Mouse (Mus musculus) Patski (cell line): Measurements from ENCODE around the gene Slco3a1. TPM values are rescaled to one million over a fixed set of nuclear protein-coding genes. Genes with fewer than 3 reads are reported as not detected.

Source experiments
- ATAC-seq: fragments of 100-300 bp; one replicate; pipeline ENCODE4 v1.8.0; 2021
- CTCF ChIA-PET: fragments of 350-600 bp; sonication (Branson Sonifier 250); formaldehyde crosslinking; loops from one replicate; lab custom pipeline; 2022; ENCODE audit warnings: inconsistent platforms; lab: Charles Lee
- POLR2A ChIA-PET: fragments of 350-600 bp; sonication (Branson Sonifier 250); formaldehyde crosslinking; loops from one replicate; lab custom pipeline; 2022; ENCODE audit warnings: antibody characterized with exemption, inconsistent platforms; lab: Charles Lee
- DNase-seq: peaks from one replicate; pipeline ENCODE4 v3.0.0-alpha.2; 2011; ENCODE audit warnings: low read depth, low spot score
- H3K27me3 ChIP-seq: fragments of 371-371 bp; one replicate; pipeline ENCODE4 v1.5.1; 2021
- CTCF ChIP-seq: fragments of 100-300 bp; IDR thresholded peaks from one replicate; pipeline ENCODE4 v1.5.1; 2021
- in situ Hi-C: fragments of 300-500 bp; cut with MboI; formaldehyde crosslinking; loops from 3 replicates; pipeline ENCODE4 v1.11.1; 2018; ENCODE audit warnings: low pct_unique_long_range_greater_than_20kb, mixed read lengths
- polyA plus RNA-seq: library from polyadenylated mRNA; unstranded; gene quantifications from one replicate; pipeline ENCODE4 v1.2.3, GENCODE M21; 2021

Slco3a1 gene
- polyA plus RNA-seq, 1 experiment from 2014 or later, result 25.3 TPM

GRCm38 (mm10) chr7:74327716-74328115 is 226.9 kb downstream of the Slco3a1 start:
- TF ChIP-seq CTCF, result no peak
- ChIA-PET POLR2A (no interaction called here), CTCF (no interaction called here)
- ATAC-seq, result no peak
- DNase-seq, result no peak
- no peaks in the 10 kb centered on the region for H3K27me3 ChIP-seq
- in situ Hi-C loops, result loop anchor here (25.0 kb wide), 1 partner anchor 890 kb away; no protein-coding TSS in a partner anchor

GRCm38 (mm10) chr7:74325052-74325451 is 229.5 kb downstream of the Slco3a1 start:
- no peak for TF ChIP-seq CTCF
- H3K27me3 ChIP-seq, result no peaks in the 10 kb centered on the region
- ChIA-PET POLR2A (no interaction called here), CTCF (no interaction called here)
- ATAC-seq (no peak), DNase-seq (no peak)
- in situ Hi-C loops, result loop anchor here (25.0 kb wide), 1 partner anchor 888 kb away; no protein-coding TSS in a partner anchor

- ChIA-PET CTCF (no interaction called here), POLR2A (interaction anchor here (0.6 kb wide), 1 partner anchor 699 kb away, joined by 3 read pairs; no protein-coding TSS in a partner anchor)
- no peak for TF ChIP-seq CTCF
- ATAC-seq (no peak), DNase-seq (no peak)
- no peaks in the 10 kb centered on the region for H3K27me3 ChIP-seq
- in situ Hi-C loops, result no loop called here
These were observed 230.9 kb downstream of the Slco3a1 start for GRCm38 (mm10) chr7:74323683-74324082.

- TF ChIP-seq CTCF, result no peak
- no peak for ATAC-seq
- POLR2A ChIA-PET, result no interaction called here
These were observed 231.4 kb downstream of the Slco3a1 start for GRCm38 (mm10) chr7:74323194-74323593.

DNA sequence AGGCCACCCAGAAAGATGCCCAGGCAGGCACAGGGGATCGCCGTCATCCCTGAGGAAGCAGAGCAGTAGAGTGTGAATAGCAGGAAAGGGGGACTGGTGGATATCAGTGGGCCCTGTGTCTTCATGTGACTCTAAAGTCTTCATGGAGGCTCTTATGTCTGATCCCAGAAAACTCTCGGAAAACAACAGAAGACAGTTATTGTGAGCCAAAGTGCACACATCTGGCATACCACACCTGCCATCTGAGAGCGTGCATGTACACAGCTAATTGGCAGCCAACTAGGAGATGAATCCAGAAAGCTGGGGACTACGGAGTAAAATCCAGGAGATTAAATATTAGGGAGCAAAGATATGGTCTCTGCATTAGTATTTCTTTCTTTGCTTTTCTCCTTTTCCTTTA is 233.9 kb downstream of the Slco3a1 start:
- CTCF ChIA-PET, result no interaction called here
- POLR2A ChIA-PET, result no interaction called here
- in situ Hi-C loops, result no loop called here
- DNase-seq (no peak), ATAC-seq (no peak)
- TF ChIP-seq CTCF, result no peak
- H3K27me3 ChIP-seq, result no peaks in the 10 kb centered on the region

More at GRCm38 (mm10) chr7:74323194-74323593, 231.4 kb downstream of the Slco3a1 start:
- in situ Hi-C loops, result no loop called here
- no peak for DNase-seq
- no peaks in the 10 kb centered on the region for H3K27me3 ChIP-seq
- CTCF ChIA-PET, result no interaction called here

DNA sequence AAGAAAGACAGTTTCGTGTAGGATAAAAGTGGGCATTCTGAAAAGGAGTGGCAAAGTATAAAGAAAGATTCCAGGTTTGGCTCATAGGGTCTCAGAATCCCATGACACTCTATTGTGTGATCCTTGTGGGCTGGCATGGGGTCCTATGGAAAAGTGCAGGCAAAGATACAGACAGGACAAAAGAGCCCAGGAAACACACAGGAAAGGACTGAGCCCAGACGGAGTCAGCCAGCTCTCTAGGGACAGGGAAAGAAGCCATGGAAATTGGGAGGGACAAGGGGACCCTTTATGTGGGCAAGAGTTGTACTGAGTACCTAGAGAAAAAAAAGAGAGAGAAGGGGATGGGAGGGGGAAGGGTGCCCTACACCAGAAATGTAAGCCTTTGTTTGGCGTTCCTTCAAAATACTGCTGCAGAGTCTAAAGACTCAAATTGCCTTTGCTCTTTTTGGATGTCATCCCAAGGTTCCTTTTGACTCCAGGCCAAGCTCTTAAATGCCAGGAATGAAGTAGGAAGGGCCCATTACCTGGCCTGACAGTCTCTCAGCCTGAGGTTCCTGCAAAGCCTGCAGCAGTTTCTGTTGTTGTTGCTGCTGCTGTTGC is 238.6 kb downstream of the Slco3a1 start:
- ATAC-seq (no peak), DNase-seq (peak; percentile 10)
- ChIA-PET POLR2A (no interaction called here), CTCF (interaction anchor here (1.0 kb wide), 1 partner anchor 10 kb away, joined by 4 read pairs; no protein-coding TSS in a partner anchor)
- no peak for TF ChIP-seq CTCF
- no peaks in the 10 kb centered on the region for H3K27me3 ChIP-seq
- in situ Hi-C loops, result no loop called here

- POLR2A ChIA-PET, result interaction anchor here (0.6 kb wide), 1 partner anchor 27 kb away, joined by 4 read pairs; no protein-coding TSS in a partner anchor
- CTCF ChIA-PET, result interaction anchor here (1.9 kb wide), 1 partner anchor 8 kb away, joined by 4 read pairs; no protein-coding TSS in a partner anchor
- in situ Hi-C loops, result no loop called here
- no peak for DNase-seq
- no peak for TF ChIP-seq CTCF
- no peak for ATAC-seq
- no peaks in the 10 kb centered on the region for H3K27me3 ChIP-seq
These were observed 240.3 kb downstream of the Slco3a1 start for GRCm38 (mm10) chr7:74314276-74314675.

DNA sequence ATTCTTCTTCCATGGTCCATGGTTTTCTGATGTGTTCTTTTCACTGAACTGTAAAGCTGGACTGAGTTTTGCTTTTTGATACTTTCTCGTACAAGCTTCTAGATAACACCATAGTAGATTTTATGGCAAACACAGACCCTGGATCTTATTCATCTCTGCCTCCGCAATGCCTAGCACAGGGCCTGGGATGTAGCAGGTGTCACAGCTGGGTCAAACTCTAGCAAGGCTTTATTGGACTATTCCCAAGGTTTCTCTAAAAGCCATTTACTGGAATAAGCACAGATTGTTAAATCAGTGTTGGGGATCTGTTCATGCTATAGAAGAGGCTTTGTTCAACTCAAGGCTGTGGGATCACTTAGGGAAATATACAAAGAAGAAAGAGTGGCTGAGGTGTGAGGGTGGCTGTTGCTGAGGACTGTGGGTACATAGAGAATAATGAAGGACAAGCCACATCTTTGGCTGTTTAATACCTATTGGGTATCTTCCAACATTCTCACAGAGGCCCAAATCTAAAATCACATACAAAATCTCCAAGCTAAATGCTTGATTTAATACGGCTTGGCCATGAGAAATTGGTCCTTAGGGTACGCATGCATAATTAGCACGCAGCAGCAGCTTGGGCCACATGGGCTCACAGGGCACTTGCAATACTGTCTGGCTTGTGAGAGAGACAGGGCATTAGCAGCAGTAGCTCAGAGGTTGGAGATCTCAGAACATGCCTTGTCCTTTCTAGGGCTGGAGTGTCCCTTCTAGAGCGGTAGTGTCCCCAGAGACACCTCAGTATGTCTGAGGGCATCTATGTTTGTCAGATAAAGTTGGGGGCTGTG is 241.1 kb downstream of the Slco3a1 start:
- in situ Hi-C loops, result no loop called here
- DNase-seq (no peak), ATAC-seq (no peak)
- POLR2A ChIA-PET, result interaction anchor here (0.6 kb wide), 1 partner anchor 26 kb away, joined by 4 read pairs; no protein-coding TSS in a partner anchor
- no peaks in the 10 kb centered on the region for H3K27me3 ChIP-seq
- no peak for TF ChIP-seq CTCF
- CTCF ChIA-PET, result interaction anchor here (0.6 to 1.9 kb wide), 2 partner anchors 9 kb away, joined by 3 to 4 read pairs; no protein-coding TSS in a partner anchor

DNA sequence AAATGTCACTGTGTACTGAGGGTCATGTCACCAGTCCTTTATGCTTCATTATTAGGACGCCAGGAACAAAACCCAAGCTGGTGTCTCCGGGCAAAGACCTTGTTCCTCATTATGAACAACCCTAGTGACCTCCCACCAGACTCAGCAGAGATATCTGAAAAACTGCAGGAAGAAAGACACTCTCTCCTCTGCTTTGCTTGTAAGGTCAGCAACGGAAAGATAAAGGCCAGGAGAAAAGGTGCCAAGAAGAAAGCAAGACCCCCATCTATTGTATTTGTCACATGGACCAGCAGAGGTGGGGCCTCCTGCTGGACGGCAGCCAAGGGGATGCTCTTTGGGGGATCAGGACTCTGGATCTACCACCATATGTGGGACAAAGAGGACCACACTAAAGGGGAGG is 243.0 kb downstream of the Slco3a1 start:
- POLR2A ChIA-PET, result interaction anchor here (1.1 kb wide), 1 partner anchor 11 kb away, joined by 3 read pairs; no protein-coding TSS in a partner anchor
- DNase-seq (no peak), ATAC-seq (no peak)
- in situ Hi-C loops, result no loop called here
- no peaks in the 10 kb centered on the region for H3K27me3 ChIP-seq
- no peak for TF ChIP-seq CTCF
- CTCF ChIA-PET, result interaction anchor here (1.0 kb wide), 1 partner anchor 179 kb away, joined by 3 read pairs; no protein-coding TSS in a partner anchor

- in situ Hi-C loops, result no loop called here
- ATAC-seq, result no peak
- CTCF ChIA-PET, result interaction anchor here (1.6 kb wide), 1 partner anchor 14 kb away, joined by 4 read pairs; no protein-coding TSS in a partner anchor
- H3K27me3 ChIP-seq, result no peaks in the 10 kb centered on the region
- no peak for TF ChIP-seq CTCF
- POLR2A ChIA-PET, result no interaction called here
- no peak for DNase-seq
These were observed 250.8 kb downstream of the Slco3a1 start for GRCm38 (mm10) chr7:74303611-74304300.
